Mouse (Mus musculus) right cerebral cortex, postnatal 25 days (tissue): ENCODE measurements at regions not wholly inside any gene's neighbourhood (a gene's known extent, or its start where the extent isn't known, plus 50 kb on each side); places are given as distances from the start of the nearest gene placed in this dataset.

Experiments used
- DNase-seq: peaks from one replicate; pipeline ENCODE4 v3.0.0; 2022

- DNase-seq: no peak
Observed at GRCm38 (mm10) chr13:116243272-116243784, 66.2 kb downstream of the Isl1 start.

GRCm38 (mm10) chr13:116215101-116215500, 94.4 kb downstream of the Isl1 start:
- DNase-seq: no peak

- DNase-seq: no peak
Observed at GRCm38 (mm10) chr13:116213843-116214829, 95.4 kb downstream of the Isl1 start.

GRCm38 (mm10) chr13:116201177-116201920, 108.1 kb downstream of the Isl1 start:
- DNase-seq: no peak

- DNase-seq: no peak
Observed at GRCm38 (mm10) chr13:116187059-116187458, 122.4 kb downstream of the Isl1 start.

- no peak for DNase-seq
Observed at GRCm38 (mm10) chr13:116177781-116178180, 131.7 kb downstream of the Isl1 start.

GRCm38 (mm10) chr13:116174976-116175375, 134.5 kb downstream of the Isl1 start:
- no peak for DNase-seq

- no peak for DNase-seq
Observed at GRCm38 (mm10) chr13:116173866-116174265, 135.6 kb downstream of the Isl1 start.

GRCm38 (mm10) chr13:116143022-116143421, 166.5 kb downstream of the Isl1 start:
- no peak for DNase-seq

- DNase-seq: no peak
Observed at GRCm38 (mm10) chr13:116118664-116119063, 190.8 kb downstream of the Isl1 start.

- no peak for DNase-seq
Observed at GRCm38 (mm10) chr13:116111032-116111808, 198.3 kb downstream of the Isl1 start.

- DNase-seq: no peak
Observed at GRCm38 (mm10) chr13:116110578-116110977, 198.9 kb downstream of the Isl1 start.

- no peak for DNase-seq
Observed at GRCm38 (mm10) chr13:116087541-116088308, 221.8 kb downstream of the Isl1 start.

- no peak for DNase-seq
Observed at GRCm38 (mm10) chr13:116087140-116087539, 222.3 kb downstream of the Isl1 start.

- DNase-seq: no peak
Observed at GRCm38 (mm10) chr13:116056976-116057647, 252.4 kb downstream of the Isl1 start.

GRCm38 (mm10) chr13:116056112-116056652, 253.3 kb downstream of the Isl1 start:
- DNase-seq: no peak

GRCm38 (mm10) chr13:116036166-116036565, 273.3 kb downstream of the Isl1 start:
- no peak for DNase-seq

- no peak for DNase-seq
Observed at GRCm38 (mm10) chr13:116030152-116030720, 279.3 kb downstream of the Isl1 start.

GRCm38 (mm10) chr13:116028583-116028982, 280.9 kb downstream of the Isl1 start:
- no peak for DNase-seq

GRCm38 (mm10) chr13:116027147-116027546, 282.3 kb downstream of the Isl1 start:
- DNase-seq: no peak

- no peak for DNase-seq
Observed at GRCm38 (mm10) chr13:116017886-116018285, 291.6 kb downstream of the Isl1 start.
